Mouse (Mus musculus) CH12.LX (cell line): ENCODE measurements around the gene Ceacam10. TPM values are rescaled to one million over a fixed set of nuclear protein-coding genes. Genes with fewer than 3 reads are reported as not detected.
A peak's percentile ranks its signal among the peaks of the same experiment; 100 is the strongest.

Experiments used
- DNase-seq: peaks from one replicate; pipeline ENCODE4 v3.0.0-alpha.2; 2013; ENCODE audit errors: extremely low read depth
- H3K27ac ChIP-seq: 2 replicates; pipeline ENCODE4 v1.5.1; 2012; ENCODE audit warnings: low read depth, mild to moderate bottlenecking, control low read depth, moderate library complexity; ENCODE audit not compliant: insufficient read depth
- H3K27me3 ChIP-seq: replicated peaks from 2 replicates; pipeline ENCODE3; 2012; ENCODE audit warnings: inconsistent platforms
- H3K36me3 ChIP-seq, 2 experiments: replicated peaks in 1 of 2; 2 replicates each; pipeline versions ENCODE3 to v1.6.1; 2012; ENCODE audit warnings: inconsistent platforms in 1 of 2, low read length in 1 of 2, mild to moderate bottlenecking in 1 of 2, mixed read lengths in 1 of 2, moderate library complexity in 1 of 2; ENCODE audit not compliant: control insufficient read depth in 1 of 2, insufficient read depth in 1 of 2
- H3K4me1 ChIP-seq, 2 experiments: 2 replicates each; pipeline ENCODE4 v1.6.1; 2012; ENCODE audit warnings: inconsistent platforms in 1 of 2, moderate library complexity in 1 of 2; ENCODE audit not compliant: insufficient read depth in 2 of 2, control insufficient read depth in 1 of 2
- H3K4me2 ChIP-seq: 2 replicates; pipeline ENCODE4 v1.6.1; 2012; ENCODE audit warnings: low read depth, mild to moderate bottlenecking, control low read depth; ENCODE audit not compliant: poor library complexity, insufficient read depth, severe bottlenecking
- H3K4me3 ChIP-seq, 3 experiments: fragments of 150-350 bp in 1 of 3; sonication (generic) in 1 of 3; replicated peaks in 1 of 3; 2 replicates each; pipeline versions ENCODE3 to v1.5.1; 2011 to 2012; ENCODE audit warnings: low read depth in 2 of 3, low read length in 2 of 3, mild to moderate bottlenecking in 2 of 3, moderate library complexity in 2 of 3, control low read depth in 1 of 3, improper control_type of control experiment in 1 of 3, inconsistent platforms in 1 of 3, mixed read lengths in 1 of 3; ENCODE audit not compliant: poor library complexity in 1 of 3
- H3K79me2 ChIP-seq: replicated peaks from 2 replicates; pipeline ENCODE4 v1.6.1; 2012; ENCODE audit warnings: mild to moderate bottlenecking, moderate library complexity; ENCODE audit not compliant: control insufficient read depth, poor library complexity, insufficient read depth, severe bottlenecking; ENCODE audit errors: extremely low read depth
- H3K9ac ChIP-seq: 2 replicates; pipeline ENCODE4 v1.6.1; 2012; ENCODE audit warnings: low read depth, mild to moderate bottlenecking, control low read depth, moderate library complexity; ENCODE audit not compliant: insufficient read depth
- H3K9me3 ChIP-seq: replicated peaks from 2 replicates; pipeline ENCODE3; 2012; ENCODE audit warnings: low read length, inconsistent platforms, mixed read lengths
- BHLHE40 ChIP-seq: IDR thresholded peaks from 2 replicates; pipeline ENCODE4 v1.6.1; 2011; ENCODE audit warnings: mild to moderate bottlenecking, low read depth, low read length, improper control_type of control experiment
- CHD1 ChIP-seq: IDR thresholded peaks from 2 replicates; pipeline ENCODE4 v1.6.1; 2012; ENCODE audit warnings: low read depth, low read length, improper control_type of control experiment, inconsistent platforms
- CHD2 ChIP-seq: IDR thresholded peaks from 2 replicates; pipeline ENCODE4 v1.6.1; 2011; ENCODE audit warnings: low read length, improper control_type of control experiment
- CTCF ChIP-seq, 2 experiments: IDR thresholded peaks in 1 of 2; conservative IDR thresholded peaks in 1 of 2; 2 replicates each; pipeline ENCODE4 v1.5.1; 2011 to 2012; ENCODE audit warnings: low read depth in 2 of 2, low read length in 2 of 2, improper control_type of control experiment in 1 of 2, inconsistent platforms in 1 of 2, mild to moderate bottlenecking in 1 of 2, moderate library complexity in 1 of 2
- ELF1 ChIP-seq: IDR thresholded peaks from 2 replicates; pipeline ENCODE4 v1.6.1; 2014; ENCODE audit warnings: low read depth, mild to moderate bottlenecking, inconsistent platforms, low read length, improper control_type of control experiment
- EP300 ChIP-seq: IDR thresholded peaks from 2 replicates; pipeline ENCODE4 v1.6.1; 2011; ENCODE audit warnings: low read length, improper control_type of control experiment
- ETS1 ChIP-seq: conservative IDR thresholded peaks from 2 replicates; pipeline ENCODE4 v1.6.1; 2012; ENCODE audit warnings: low read depth, mild to moderate bottlenecking, inconsistent platforms, low read length, improper control_type of control experiment, moderate library complexity
- GABPA ChIP-seq: IDR thresholded peaks from 2 replicates; pipeline ENCODE4 v1.6.1; 2012; ENCODE audit warnings: low read depth, low read length, improper control_type of control experiment, inconsistent platforms; ENCODE audit not compliant: insufficient replicate concordance
- HCFC1 ChIP-seq: IDR thresholded peaks from 2 replicates; pipeline ENCODE4 v1.6.1; 2012; ENCODE audit warnings: low read depth, mild to moderate bottlenecking, inconsistent platforms, low read length, improper control_type of control experiment
- IRF4 ChIP-seq: IDR thresholded peaks from 2 replicates; pipeline ENCODE4 v1.6.1; 2014; ENCODE audit warnings: low read depth, mild to moderate bottlenecking, inconsistent platforms, low read length, improper control_type of control experiment
- JUN ChIP-seq: IDR thresholded peaks from 2 replicates; pipeline ENCODE4 v1.6.1; 2011; ENCODE audit warnings: low read depth, mild to moderate bottlenecking, low read length, improper control_type of control experiment, moderate library complexity; ENCODE audit not compliant: insufficient read depth
- JUND ChIP-seq: conservative IDR thresholded peaks from 2 replicates; pipeline ENCODE4 v1.6.1; 2011; ENCODE audit warnings: low read depth, low read length, improper control_type of control experiment
- KAT2A ChIP-seq: IDR thresholded peaks from 2 replicates; pipeline ENCODE4 v1.6.1; 2012; ENCODE audit warnings: low read length, improper control_type of control experiment, inconsistent platforms; ENCODE audit not compliant: insufficient replicate concordance
- MAFK ChIP-seq: IDR thresholded peaks from 2 replicates; pipeline ENCODE4 v1.6.1; 2011; ENCODE audit warnings: low read length, improper control_type of control experiment; ENCODE audit not compliant: insufficient replicate concordance
- MAX ChIP-seq: IDR thresholded peaks from 2 replicates; pipeline ENCODE4 v1.6.1; 2011; ENCODE audit warnings: low read length, improper control_type of control experiment
- MAZ ChIP-seq: IDR thresholded peaks from 2 replicates; pipeline ENCODE4 v1.6.1; 2012; ENCODE audit warnings: low read depth, mild to moderate bottlenecking, inconsistent platforms, low read length, improper control_type of control experiment, moderate library complexity
- MEF2A ChIP-seq: IDR thresholded peaks from 2 replicates; pipeline ENCODE4 v1.6.1; 2014; ENCODE audit warnings: low read depth, mild to moderate bottlenecking, inconsistent platforms, low read length, improper control_type of control experiment, borderline replicate concordance
- MXI1 ChIP-seq: IDR thresholded peaks from 2 replicates; pipeline ENCODE4 v1.6.1; 2011; ENCODE audit warnings: mild to moderate bottlenecking, low read depth, low read length, improper control_type of control experiment
- MYC ChIP-seq: IDR thresholded peaks from 2 replicates; pipeline ENCODE4 v1.6.1; 2011; ENCODE audit warnings: low read depth, mild to moderate bottlenecking, improper control_type of control experiment, low read length
- NELFE ChIP-seq: IDR thresholded peaks from 2 replicates; pipeline ENCODE4 v1.6.1; 2011; ENCODE audit warnings: low read depth, low read length, improper control_type of control experiment
- PAX5 ChIP-seq: IDR thresholded peaks from 2 replicates; pipeline ENCODE4 v1.6.1; 2012; ENCODE audit warnings: low read length, inconsistent platforms, mixed read lengths
- POLR2A ChIP-seq: IDR thresholded peaks from 2 replicates; pipeline ENCODE4 v1.6.1; 2011; ENCODE audit warnings: low read depth, mild to moderate bottlenecking, improper control_type of control experiment, low read length
- POLR2AphosphoS2 ChIP-seq: IDR thresholded peaks from 2 replicates; pipeline ENCODE4 v1.6.1; 2011; ENCODE audit warnings: low read depth, low read length, improper control_type of control experiment
- RAD21 ChIP-seq: IDR thresholded peaks from 2 replicates; pipeline ENCODE4 v1.6.1; 2011; ENCODE audit warnings: low read depth, mild to moderate bottlenecking, low read length, improper control_type of control experiment, moderate library complexity
- SMC3 ChIP-seq: IDR thresholded peaks from 2 replicates; pipeline ENCODE4 v1.6.1; 2011; ENCODE audit warnings: low read depth, low read length, improper control_type of control experiment
- TBP ChIP-seq: conservative IDR thresholded peaks from 2 replicates; pipeline ENCODE4 v1.6.1; 2011; ENCODE audit warnings: low read depth, low read length, improper control_type of control experiment
- TCF12 ChIP-seq: IDR thresholded peaks from 2 replicates; pipeline ENCODE4 v1.6.1; 2014; ENCODE audit warnings: low read depth, mild to moderate bottlenecking, inconsistent platforms, low read length, improper control_type of control experiment
- UBTF ChIP-seq: IDR thresholded peaks from 2 replicates; pipeline ENCODE4 v1.6.1; 2012; ENCODE audit warnings: low read depth, mild to moderate bottlenecking, inconsistent platforms, low read length, improper control_type of control experiment, moderate library complexity
- USF1 ChIP-seq: IDR thresholded peaks from 2 replicates; pipeline ENCODE4 v1.6.1; 2014; ENCODE audit warnings: low read depth, mild to moderate bottlenecking, inconsistent platforms, low read length, improper control_type of control experiment
- USF2 ChIP-seq: conservative IDR thresholded peaks from 2 replicates; pipeline ENCODE4 v1.6.1; 2011; ENCODE audit warnings: low read depth, low read length, improper control_type of control experiment
- ZKSCAN1 ChIP-seq: IDR thresholded peaks from 2 replicates; pipeline ENCODE4 v1.6.1; 2012; ENCODE audit warnings: low read depth, inconsistent platforms, low read length, improper control_type of control experiment, borderline replicate concordance
- ZMIZ1 ChIP-seq: IDR thresholded peaks from 2 replicates; pipeline ENCODE4 v1.6.1; 2012; ENCODE audit warnings: low read depth, mild to moderate bottlenecking, inconsistent platforms, low read length, improper control_type of control experiment
- ZNF384 ChIP-seq: IDR thresholded peaks from 2 replicates; pipeline ENCODE4 v1.6.1; 2012; ENCODE audit warnings: low read depth, low read length, improper control_type of control experiment, inconsistent platforms
- dilution Hi-C: fragments of 300-500 bp; cut with MboI; formaldehyde crosslinking; loops from 2 replicates; pipeline ENCODE4 v1.14.3; 2020; ENCODE audit warnings: low sequenced_read_pairs; ENCODE audit not compliant: extremely low pct_unique_long_range_greater_than_20kb, extremely low pct_ligation_motif_present
- in situ Hi-C: fragments of 300-500 bp; cut with MboI; formaldehyde crosslinking; loops from 3 replicates; pipeline ENCODE4 v1.14.3; 2019; ENCODE audit warnings: low sequenced_read_pairs, low pct_ligation_motif_present, low pct_unique_long_range_greater_than_20kb, mixed read lengths
- polyA plus RNA-seq: library from polyadenylated mRNA; unstranded; fragments of >175 nt; gene quantifications from 2 replicates; pipeline ENCODE4 v1.2.1, GENCODE M21; 2012; ENCODE audit warnings: low read depth; ENCODE audit not compliant: insufficient read length
- total RNA-seq, 2 experiments: library from RNA; depleted of rRNA; stranded (reverse); fragments of 300-350 nt in 1 of 2; fragments of >200 nt in 1 of 2; gene quantifications; 2 replicates each; pipeline ENCODE4 v1.2.3; 2012 to 2014

Gene Ceacam10
- total and polyA plus RNA-seq, 3 experiments = 0.17 TPM; not detected in 2

GRCm38 (mm10) chr7:24809041-24809440, 32.0 kb downstream of the Ceacam10 start:
- in situ Hi-C loops = no loop called here
- H3K79me2 ChIP-seq = no peaks in the 10 kb centered on the region
- TF ChIP-seq SMC3 (no peak), POLR2A (no peak), MAFK (no peak), ELF1 (no peak), MAZ (no peak), JUN (no peak), HCFC1 (no peak), TBP (no peak)
- DNase-seq = no peak
- no peak overlapping the region for H3K27ac ChIP-seq
- 0 out of 4 replicates have a peak, but pooled peaks cover 0 to 6% of the 10 kb centered on the region in 2 experiments for H3K4me1 ChIP-seq
- H3K9me3 ChIP-seq = no peaks in the 10 kb centered on the region
- H3K36me3 ChIP-seq = no peaks in the 10 kb centered on the region
- no peak overlapping the region for H3K4me2 ChIP-seq
- dilution Hi-C loops = no loop called here
- no peak overlapping the region for H3K9ac ChIP-seq
- no peak overlapping the region for H3K4me3 ChIP-seq
- H3K27me3 ChIP-seq = no peaks in the 10 kb centered on the region

- dilution Hi-C loops (no loop called here), in situ Hi-C loops (no loop called here)
- Histone ChIP-seq H3K9me3 (no peaks in the 10 kb centered on the region), H3K36me3 (no peaks in the 10 kb centered on the region), H3K4me2 (no peak overlapping the region), H3K27ac (no peak overlapping the region), H3K27me3 (no peaks in the 10 kb centered on the region), H3K79me2 (no peaks in the 10 kb centered on the region), H3K9ac (no peak overlapping the region), H3K4me3 (no peak overlapping the region), H3K4me1 (peaks cover 0 to 5% of the 10 kb centered on the region in 2 experiments; a peak in 2 of 4 replicates)
- peak; percentile 78 for DNase-seq
- TF ChIP-seq ZKSCAN1 (no peak), ZMIZ1 (no peak), TBP (no peak), GABPA (no peak), PAX5 (no peak), ZNF384 (no peak), MEF2A (no peak), MYC (peak; percentile 52; the same call in 1 of the 2 replicates), EP300 (no peak), ELF1 (0 out of 2 replicates have a peak, but pooled peaks have one; percentile 13), MAX (peak; percentile 69), SMC3 (peak; percentile 89), JUND (0 out of 2 replicates have a peak, but pooled peaks have one; percentile 28), MAZ (no peak), POLR2AphosphoS2 (no peak), IRF4 (peak; percentile 33; the same call in 1 of the 2 replicates), MXI1 (no peak), JUN (no peak), USF2 (no peak), CHD1 (no peak), HCFC1 (no peak), BHLHE40 (peak; percentile 78), NELFE (peak; percentile 47; the same call in 1 of the 2 replicates), UBTF (no peak), MAFK (no peak), USF1 (no peak; the same call in 1 of the 2 replicates), CTCF (conservative IDR thresholded peaks at IDR 0.05 in 1 of 2, IDR thresholded peaks at IDR 0.05 in 1 of 2; ENCODE audit: low read depth in 2 of 2, low read length in 2 of 2) (peak; percentile 81 to 95), ETS1 (no peak), RAD21 (peak; percentile 96), TCF12 (no peak), KAT2A (no peak), CHD2 (no peak)
Observed at GRCm38 (mm10) chr7:24817502-24817901, 40.5 kb downstream of the Ceacam10 start.
